Mouse (Mus musculus) C2C12 (cell line): ENCODE results near the gene March10.

Experiments used
- CEBPB ChIP-seq: IDR thresholded peaks from one replicate; pipeline ENCODE4 v1.6.1; 2011; ENCODE audit warnings: low read depth, mild to moderate bottlenecking, control low read depth, moderate library complexity
- CTCF ChIP-seq: IDR thresholded peaks from one replicate; pipeline ENCODE4 v1.5.1; 2011; ENCODE audit not compliant: control insufficient read depth, insufficient read depth, insufficient read length
- FOSL1 ChIP-seq: IDR thresholded peaks from one replicate; pipeline ENCODE4 v1.8.0; 2011; ENCODE audit warnings: mild to moderate bottlenecking, low read length; ENCODE audit not compliant: poor library complexity, insufficient read depth, severe bottlenecking
- MAX ChIP-seq: IDR thresholded peaks from one replicate; pipeline ENCODE4 v1.6.1; 2011; ENCODE audit warnings: mild to moderate bottlenecking, control low read depth
- MYOD1 ChIP-seq: IDR thresholded peaks from one replicate; pipeline ENCODE4 v1.6.1; 2011; ENCODE audit warnings: low read depth; ENCODE audit not compliant: control insufficient read depth, insufficient read length
- MYOG ChIP-seq: IDR thresholded peaks from one replicate; pipeline ENCODE4 v1.6.1; 2011; ENCODE audit not compliant: control insufficient read depth, insufficient read length; ENCODE audit errors: extremely low read depth
- USF1 ChIP-seq: IDR thresholded peaks from one replicate; pipeline ENCODE4 v1.6.1; 2011; ENCODE audit warnings: low read depth, mild to moderate bottlenecking, control low read depth, moderate library complexity

DNA sequence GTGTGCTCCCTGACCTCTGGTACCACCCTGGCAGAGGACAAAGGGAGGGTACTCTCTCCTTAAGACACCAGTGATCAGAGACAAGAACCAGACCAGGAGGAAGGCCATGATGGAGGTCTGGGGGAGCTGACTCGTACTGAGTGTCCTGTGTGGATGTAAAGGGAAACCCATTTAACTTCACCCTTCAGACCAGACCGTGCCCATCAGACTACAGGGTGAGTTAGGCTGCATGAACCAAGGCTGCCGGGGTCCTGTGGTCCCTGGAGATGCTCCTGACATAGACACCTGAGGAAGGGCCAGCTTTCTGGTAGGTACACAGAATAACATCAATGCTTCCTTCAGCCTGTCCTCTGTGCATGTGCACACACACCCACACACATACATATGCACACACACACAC is 90.9 kb downstream of the March10 start:
- TF ChIP-seq MYOG (no peak), CTCF (no peak), MAX (no peak), MYOD1 (no peak), FOSL1 (no peak), USF1 (no peak), CEBPB (no peak)
